Mouse (Mus musculus): Measurements from ENCODE around the gene Atp6v0a4. TPM values are rescaled to one million over a fixed set of nuclear protein-coding genes. Genes with fewer than 3 reads are reported as not detected.

Gene Atp6v0a4
- total and polyA plus RNA-seq, 3 experiments = not detected

GRCm38 (mm10) chr6:38065122-38065500 is 59.3 kb downstream of the Atp6v0a4 start:
- Histone ChIP-seq H3K4me1 (ENCODE audit: insufficient read depth, low read depth, low read length) (no peaks in the 10 kb centered on the region), H3K4me3 (ENCODE audit: low read depth, low read length) (no peak overlapping the region), H3K36me3 (replicated peaks) (no peaks in the 10 kb centered on the region), H3K9me3 (replicated peaks) (peaks cover 9% of the 10 kb centered on the region), H3K27me3 (ENCODE audit: insufficient read depth, low read length) (no peaks in the 10 kb centered on the region)
- TF ChIP-seq GATA2 (IDR thresholded peaks at IDR 0.05; ENCODE audit: borderline replicate concordance, low read depth, low read length) = no peak
- TF ChIP-seq CTCF (IDR thresholded peaks at IDR 0.05; ENCODE audit: low read depth, low read length) = no peak
- no peak for TF ChIP-seq GATA1 (IDR thresholded peaks at IDR 0.05; ENCODE audit: borderline replicate concordance, low read length)
- TF ChIP-seq TAL1 (conservative IDR thresholded peaks at IDR 0.05; ENCODE audit: low read depth, low read length) = no peak
- no peak for TF ChIP-seq POLR2AphosphoS5 (IDR thresholded peaks at IDR 0.05; ENCODE audit: insufficient replicate concordance, low read depth, low read length)
- DNase-seq (ENCODE audit: low spot score) = no peak
- ATAC-seq (ENCODE audit: extremely low read depth, insufficient number of reproducible peaks, low FRiP score, poor library complexity, severe bottlenecking) = no peak

DNA sequence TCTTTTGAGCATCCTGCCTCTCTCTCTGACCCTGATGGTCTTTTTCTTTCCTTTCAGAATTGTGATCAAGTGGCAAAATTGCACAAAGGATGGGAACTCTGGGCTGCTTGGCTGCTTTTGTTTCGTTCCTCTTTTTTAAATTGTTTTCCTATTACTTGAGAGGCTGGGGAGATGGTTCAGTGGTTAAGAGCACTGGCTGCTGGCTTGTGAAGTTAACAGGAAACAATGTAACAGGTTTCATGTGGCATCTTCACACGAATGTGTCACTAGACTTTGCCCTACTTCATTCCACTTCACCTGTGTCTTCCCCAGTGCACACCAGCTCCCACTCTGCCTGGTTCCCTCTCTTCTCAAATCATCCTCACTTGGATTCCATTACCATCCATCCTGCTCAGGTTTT is 59.8 kb downstream of the Atp6v0a4 start:
- Histone ChIP-seq H3K9me3 (replicated peaks) (peaks cover 9% of the 10 kb centered on the region), H3K36me3 (replicated peaks) (no peaks in the 10 kb centered on the region), H3K27me3 (ENCODE audit: insufficient read depth, low read length) (no peaks in the 10 kb centered on the region), H3K4me3 (ENCODE audit: low read depth, low read length) (no peak overlapping the region), H3K4me1 (ENCODE audit: insufficient read depth, low read depth, low read length) (no peaks in the 10 kb centered on the region)
- TF ChIP-seq TAL1 (conservative IDR thresholded peaks at IDR 0.05; ENCODE audit: low read depth, low read length) (no peak), POLR2AphosphoS5 (IDR thresholded peaks at IDR 0.05; ENCODE audit: insufficient replicate concordance, low read depth, low read length) (no peak), GATA1 (IDR thresholded peaks at IDR 0.05; ENCODE audit: borderline replicate concordance, low read length) (no peak), CTCF (IDR thresholded peaks at IDR 0.05; ENCODE audit: low read depth, low read length) (no peak), GATA2 (IDR thresholded peaks at IDR 0.05; ENCODE audit: borderline replicate concordance, low read depth, low read length) (no peak)
- no peak for DNase-seq (ENCODE audit: low spot score)
- ATAC-seq (ENCODE audit: extremely low read depth, insufficient number of reproducible peaks, low FRiP score, poor library complexity, severe bottlenecking) = no peak

- Histone ChIP-seq H3K4me1 (ENCODE audit: insufficient read depth, low read depth, low read length) (no peaks in the 10 kb centered on the region), H3K4me3 (ENCODE audit: low read depth, low read length) (no peak overlapping the region), H3K27me3 (ENCODE audit: insufficient read depth, low read length) (no peaks in the 10 kb centered on the region), H3K36me3 (replicated peaks) (no peaks in the 10 kb centered on the region), H3K9me3 (replicated peaks) (peaks cover 9% of the 10 kb centered on the region)
- TF ChIP-seq CTCF (IDR thresholded peaks at IDR 0.05; ENCODE audit: low read depth, low read length) = no peak
- TF ChIP-seq POLR2AphosphoS5 (IDR thresholded peaks at IDR 0.05; ENCODE audit: insufficient replicate concordance, low read depth, low read length) = no peak
- no peak for TF ChIP-seq GATA1 (IDR thresholded peaks at IDR 0.05; ENCODE audit: borderline replicate concordance, low read length)
- TF ChIP-seq TAL1 (conservative IDR thresholded peaks at IDR 0.05; ENCODE audit: low read depth, low read length) = no peak
- TF ChIP-seq GATA2 (IDR thresholded peaks at IDR 0.05; ENCODE audit: borderline replicate concordance, low read depth, low read length) = no peak
- ATAC-seq (ENCODE audit: extremely low read depth, insufficient number of reproducible peaks, low FRiP score, poor library complexity, severe bottlenecking) (no peak), DNase-seq (ENCODE audit: low spot score) (no peak)
Observed at GRCm38 (mm10) chr6:38058805-38059204, 65.6 kb downstream of the Atp6v0a4 start.

- Histone ChIP-seq H3K27me3 (ENCODE audit: insufficient read depth, low read length) (0 out of 2 replicates have a peak, but pooled peaks cover 4% of the 10 kb centered on the region), H3K36me3 (replicated peaks) (no peaks in the 10 kb centered on the region), H3K9me3 (replicated peaks) (no peaks in the 10 kb centered on the region), H3K4me3 (ENCODE audit: low read depth, low read length) (no peak overlapping the region), H3K4me1 (ENCODE audit: insufficient read depth, low read depth, low read length) (no peaks in the 10 kb centered on the region)
- ATAC-seq (ENCODE audit: extremely low read depth, insufficient number of reproducible peaks, low FRiP score, poor library complexity, severe bottlenecking) (no peak), DNase-seq (ENCODE audit: low spot score) (no peak)
- no peak for TF ChIP-seq GATA1 (IDR thresholded peaks at IDR 0.05; ENCODE audit: borderline replicate concordance, low read length)
- TF ChIP-seq POLR2AphosphoS5 (IDR thresholded peaks at IDR 0.05; ENCODE audit: insufficient replicate concordance, low read depth, low read length) = no peak
- no peak for TF ChIP-seq GATA2 (IDR thresholded peaks at IDR 0.05; ENCODE audit: borderline replicate concordance, low read depth, low read length)
- TF ChIP-seq TAL1 (conservative IDR thresholded peaks at IDR 0.05; ENCODE audit: low read depth, low read length) = no peak
- TF ChIP-seq CTCF (IDR thresholded peaks at IDR 0.05; ENCODE audit: low read depth, low read length) = no peak
Observed at GRCm38 (mm10) chr6:38055471-38056330, 68.7 kb downstream of the Atp6v0a4 start.

DNA sequence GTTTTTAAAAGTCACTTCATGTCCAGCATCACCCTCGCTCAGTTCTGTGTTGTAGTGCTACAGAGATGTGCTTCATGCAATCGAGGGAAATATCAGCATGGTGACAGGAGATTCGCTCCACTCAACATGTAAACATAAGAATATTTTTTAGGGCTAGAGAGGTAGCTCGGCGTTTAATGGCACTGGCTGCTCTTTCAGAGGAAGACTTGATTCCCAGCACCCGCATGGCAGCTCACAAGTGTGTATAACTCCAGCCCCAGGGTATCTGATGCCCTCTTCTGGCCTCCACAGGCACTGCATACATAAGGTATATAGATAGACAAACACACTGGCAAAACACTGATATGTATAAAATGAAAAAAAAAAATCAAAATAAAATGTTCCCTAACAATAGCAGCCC is 74.8 kb downstream of the Atp6v0a4 start:
- DNase-seq (ENCODE audit: low spot score) (no peak), ATAC-seq (ENCODE audit: extremely low read depth, insufficient number of reproducible peaks, low FRiP score, poor library complexity, severe bottlenecking) (no peak)

GRCm38 (mm10) chr6:38048800-38049561 is 75.4 kb downstream of the Atp6v0a4 start:
- no peaks in the 10 kb centered on the region for H3K4me1 ChIP-seq (ENCODE audit: insufficient read depth, low read depth, low read length)
- no peak for DNase-seq (ENCODE audit: low spot score)
- H3K27me3 ChIP-seq (ENCODE audit: insufficient read depth, low read length) = peaks cover 10% of the 10 kb centered on the region; the same call in 1 of the 2 replicates
- H3K9me3 ChIP-seq (replicated peaks) = no peaks in the 10 kb centered on the region
- ATAC-seq (ENCODE audit: extremely low read depth, insufficient number of reproducible peaks, low FRiP score, poor library complexity, severe bottlenecking) = no peak
- H3K4me3 ChIP-seq (ENCODE audit: low read depth, low read length) = no peak overlapping the region
- TF ChIP-seq GATA1 (IDR thresholded peaks at IDR 0.05; ENCODE audit: borderline replicate concordance, low read length) (no peak), POLR2AphosphoS5 (IDR thresholded peaks at IDR 0.05; ENCODE audit: insufficient replicate concordance, low read depth, low read length) (no peak), GATA2 (IDR thresholded peaks at IDR 0.05; ENCODE audit: borderline replicate concordance, low read depth, low read length) (no peak), CTCF (IDR thresholded peaks at IDR 0.05; ENCODE audit: low read depth, low read length) (no peak), TAL1 (conservative IDR thresholded peaks at IDR 0.05; ENCODE audit: low read depth, low read length) (no peak)
- no peaks in the 10 kb centered on the region for H3K36me3 ChIP-seq (replicated peaks)

More for the DNA sequence above, 74.8 kb downstream of the Atp6v0a4 start:
- H3K4me1 ChIP-seq (ENCODE audit: insufficient read depth, low read depth, low read length) = no peaks in the 10 kb centered on the region
- no peak overlapping the region for H3K4me3 ChIP-seq (ENCODE audit: low read depth, low read length)
- TF ChIP-seq POLR2AphosphoS5 (IDR thresholded peaks at IDR 0.05; ENCODE audit: insufficient replicate concordance, low read depth, low read length) = no peak
- TF ChIP-seq GATA1 (IDR thresholded peaks at IDR 0.05; ENCODE audit: borderline replicate concordance, low read length) = no peak
- no peak for TF ChIP-seq GATA2 (IDR thresholded peaks at IDR 0.05; ENCODE audit: borderline replicate concordance, low read depth, low read length)
- TF ChIP-seq CTCF (IDR thresholded peaks at IDR 0.05; ENCODE audit: low read depth, low read length) = no peak
- no peak for TF ChIP-seq TAL1 (conservative IDR thresholded peaks at IDR 0.05; ENCODE audit: low read depth, low read length)
- H3K36me3 ChIP-seq (replicated peaks) = no peaks in the 10 kb centered on the region
- H3K9me3 ChIP-seq (replicated peaks) = no peaks in the 10 kb centered on the region
- peaks cover 10% of the 10 kb centered on the region; the same call in 1 of the 2 replicates for H3K27me3 ChIP-seq (ENCODE audit: insufficient read depth, low read length)

Data from G1E (cell line).